Mouse (Mus musculus) testis, postnatal 10 days (tissue): ENCODE measurements around the gene Ptms.
A peak's percentile ranks its signal among the peaks of the same experiment; 100 is the strongest.

Source experiments
- DNase-seq: peaks from one replicate; pipeline ENCODE4 v3.0.0; 2021; ENCODE audit warnings: low spot score

Gene Ptms

GRCm38 (mm10) chr6:124930231-124930630 lies 10.3 kb upstream of the Ptms start:
- DNase-seq, result no peak

- DNase-seq, result no peak
Observed at GRCm38 (mm10) chr6:124925941-124926340, 6.0 kb upstream of the Ptms start.

- no peak for DNase-seq
Observed at GRCm38 (mm10) chr6:124925173-124925793, 5.4 kb upstream of the Ptms start.

- DNase-seq, result no peak
Observed at GRCm38 (mm10) chr6:124921539-124921938, 1.6 kb upstream of the Ptms start.

DNA sequence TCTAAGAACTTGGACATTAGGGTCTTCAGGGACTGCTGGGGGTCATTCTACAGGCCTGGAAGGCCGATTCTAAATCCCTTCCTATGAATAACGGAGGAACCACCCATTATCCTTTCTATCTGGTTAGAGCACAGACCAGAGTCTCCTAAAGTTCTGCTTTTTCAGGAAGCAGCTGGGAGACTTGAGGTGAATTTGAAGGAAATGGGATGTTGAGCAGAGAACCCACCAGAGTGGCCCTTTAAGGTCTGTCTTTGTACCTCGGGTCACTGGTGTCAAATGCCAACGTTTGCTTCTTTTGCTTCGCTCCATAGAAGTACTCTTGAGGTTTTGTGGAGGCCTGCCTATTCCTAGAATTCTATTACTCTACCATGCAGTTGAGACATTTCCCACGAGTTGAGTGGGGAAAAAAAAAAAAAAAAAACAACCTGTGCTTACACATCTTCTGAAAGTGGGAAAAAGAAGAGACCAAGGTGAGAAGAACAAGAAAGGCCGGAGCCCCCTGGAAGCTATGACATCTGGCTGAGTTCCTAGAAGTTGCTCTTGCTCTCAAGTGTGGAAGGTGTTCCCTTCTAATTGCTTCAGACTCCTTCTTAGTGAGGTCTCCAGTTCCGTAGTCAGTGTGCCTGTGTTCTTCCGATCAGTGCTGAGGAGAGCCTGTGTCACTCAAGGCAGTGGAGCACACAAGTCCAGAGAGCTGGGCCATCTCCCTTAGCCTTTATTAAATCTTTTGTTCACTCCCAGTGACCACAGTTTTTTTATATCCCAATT lies 599 bp upstream of the Ptms start:
- DNase-seq, result no peak

GRCm38 (mm10) chr6:124918890-124919627 lies 844 bp downstream of the Ptms start:
- no peak for DNase-seq

GRCm38 (mm10) chr6:124918331-124918690 lies 1.6 kb downstream of the Ptms start:
- no peak for DNase-seq

DNA sequence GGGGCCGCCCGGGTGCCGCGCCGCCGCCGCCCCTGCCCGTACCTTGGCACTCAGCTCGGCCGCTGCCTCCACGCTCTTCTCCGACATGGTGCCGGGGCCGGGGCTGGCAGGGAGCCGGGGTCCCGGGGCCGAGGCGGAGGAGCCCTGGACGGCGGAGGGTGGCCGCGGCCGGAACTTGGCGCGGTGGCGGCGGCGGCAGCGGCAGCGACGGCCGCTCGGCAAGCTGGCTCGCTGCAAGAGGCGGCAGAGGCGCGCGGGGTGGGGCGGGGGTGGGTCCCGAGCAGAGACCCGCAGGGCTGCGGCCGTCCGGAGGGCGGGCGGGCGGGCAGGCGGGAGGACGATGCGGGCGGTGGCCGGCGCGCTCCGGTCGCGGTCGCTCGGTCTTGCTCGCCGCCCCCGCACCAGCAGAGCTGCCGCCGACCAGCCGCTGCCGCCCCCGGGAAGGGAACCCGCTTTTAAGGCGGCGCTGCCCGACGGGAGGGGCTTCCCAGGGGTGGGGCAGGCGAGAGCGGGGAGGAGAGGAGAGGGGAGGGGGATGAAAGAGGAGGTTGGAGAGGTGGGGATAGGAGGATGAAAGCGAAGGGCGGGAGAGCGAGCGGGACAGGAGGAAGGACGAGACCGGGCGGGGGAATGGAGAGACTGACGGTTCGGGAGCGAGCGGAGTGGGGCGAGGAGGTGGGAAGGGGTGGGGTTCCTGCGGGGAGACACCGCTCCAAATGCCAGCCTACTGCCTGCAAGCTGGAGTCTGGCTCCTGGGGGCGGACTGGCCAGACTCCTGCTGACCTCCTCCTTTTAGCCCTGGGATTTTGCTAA lies 2.2 kb downstream of the Ptms start:
- peak; percentile 92 for DNase-seq

DNA sequence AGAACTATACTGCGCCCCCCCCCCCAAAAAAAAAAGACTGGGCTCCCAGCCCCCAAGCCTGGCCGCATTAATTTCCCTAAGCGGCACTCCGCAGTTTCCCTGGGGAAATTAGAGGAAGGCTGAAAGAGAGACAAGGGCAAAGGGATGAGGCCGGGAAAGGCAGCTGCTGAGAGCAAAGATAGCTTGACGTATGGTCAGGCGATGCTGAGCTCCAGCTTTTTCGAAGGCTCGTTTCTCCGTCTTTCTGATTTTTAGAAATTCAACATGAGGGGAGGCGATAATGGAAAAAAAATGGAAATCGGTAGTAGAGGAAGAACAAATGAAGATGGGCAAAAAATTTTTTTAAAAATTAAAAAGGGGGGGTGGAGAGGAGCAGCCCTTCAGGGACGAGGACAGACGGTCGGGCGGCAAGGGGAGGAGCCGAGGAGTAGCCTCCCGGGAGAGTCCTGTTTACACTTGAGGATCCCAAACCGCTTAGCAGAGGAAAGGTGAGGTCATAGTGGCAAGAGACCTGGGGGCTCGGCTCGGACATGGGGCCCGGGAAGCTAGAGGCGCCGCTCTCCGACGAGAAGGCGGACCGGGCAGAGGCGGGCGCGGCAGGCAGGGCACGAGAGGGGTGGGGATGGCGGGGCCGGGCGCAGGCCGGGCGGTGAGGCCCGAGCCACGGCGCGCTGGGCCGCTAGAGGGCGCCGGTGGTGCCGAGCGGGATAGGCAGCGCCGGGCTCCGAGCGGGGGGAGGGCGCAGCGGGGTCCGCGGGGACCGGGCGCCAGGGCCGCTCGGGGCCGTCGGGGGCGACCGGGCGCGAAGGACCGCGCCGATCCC lies 3.0 kb downstream of the Ptms start:
- DNase-seq, result peak; percentile 98

- DNase-seq, result no peak
Observed at GRCm38 (mm10) chr6:124915942-124916694, 3.8 kb downstream of the Ptms start.

GRCm38 (mm10) chr6:124915160-124915941 lies 4.6 kb downstream of the Ptms start:
- DNase-seq, result no peak

DNA sequence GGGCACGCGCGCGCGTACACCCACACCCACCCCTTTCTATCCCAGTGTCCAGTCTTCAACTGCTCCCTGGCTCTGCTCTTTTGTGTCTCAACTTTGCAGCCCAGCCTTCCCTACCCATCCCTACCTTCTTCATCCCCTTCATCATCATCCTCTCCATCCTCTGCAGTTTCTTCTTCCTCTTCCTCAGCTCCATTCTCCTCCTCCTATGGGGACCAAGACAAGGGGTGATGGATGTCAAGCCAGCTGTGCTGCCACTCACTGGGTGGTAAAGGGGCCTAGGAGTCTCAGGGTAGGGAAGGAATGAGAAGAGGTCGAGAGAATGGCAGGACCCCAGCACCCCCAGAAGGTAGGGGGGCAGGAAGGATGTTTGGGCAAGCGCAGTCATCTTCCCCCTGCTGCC lies 5.4 kb downstream of the Ptms start:
- DNase-seq, result no peak

- no peak for DNase-seq
Observed at GRCm38 (mm10) chr6:124913721-124914285, 6.1 kb downstream of the Ptms start.

DNA sequence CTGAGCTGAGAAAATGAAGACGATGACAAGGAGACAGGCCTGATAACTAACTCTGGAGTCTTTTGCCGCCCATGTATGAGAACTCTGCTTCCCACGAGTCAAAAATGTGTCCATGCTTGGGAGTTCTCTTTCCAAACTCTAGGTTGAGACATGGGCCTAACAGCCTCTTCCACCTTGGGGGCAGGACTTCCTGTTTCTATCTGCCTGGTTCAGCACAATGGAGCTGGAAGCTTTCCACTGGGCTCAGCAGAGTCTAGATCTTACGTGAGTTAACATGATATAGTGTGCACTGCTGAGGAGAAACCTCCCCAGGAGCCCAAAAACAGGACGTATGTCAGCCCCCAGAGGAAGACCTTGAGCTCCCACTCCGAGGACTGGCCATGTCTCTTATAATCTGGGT lies 6.7 kb downstream of the Ptms start:
- DNase-seq, result no peak

DNA sequence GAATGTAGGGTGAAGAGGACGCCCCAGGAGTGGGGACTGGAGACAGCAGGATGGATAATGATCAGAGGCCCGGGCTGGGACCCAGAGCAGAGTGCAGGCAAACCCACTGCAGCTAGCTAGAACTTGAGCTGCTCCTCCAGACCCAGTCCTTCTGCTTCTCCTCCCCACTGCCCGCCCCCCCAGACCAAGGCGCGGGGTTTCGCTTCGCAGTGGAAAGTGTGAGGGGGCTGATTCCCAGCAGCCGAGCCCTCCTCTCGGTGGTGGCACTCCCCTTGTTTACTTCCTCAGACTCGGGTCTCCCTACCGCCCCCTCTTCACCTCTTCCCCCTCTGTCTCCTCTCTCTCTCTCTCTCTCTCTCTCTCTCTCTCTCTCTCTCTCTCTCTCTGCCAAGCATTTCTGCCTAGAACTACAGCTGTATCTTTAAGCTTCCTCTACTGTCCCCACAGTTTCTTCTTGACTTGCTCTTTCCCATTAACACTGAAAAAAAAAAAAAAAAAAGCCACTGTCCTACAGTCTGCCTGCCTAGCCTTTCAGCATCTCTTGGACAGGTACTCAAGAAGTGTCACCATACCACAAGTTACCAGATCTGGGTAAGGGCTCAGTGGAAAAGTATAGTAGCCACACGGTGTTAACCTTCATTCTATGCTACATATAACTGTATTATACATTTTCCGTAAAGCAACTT lies 8.2 kb downstream of the Ptms start, which contains the start of gene Lag3:
Gene Lag3, minus strand, starts transcription at position 173 of the 686 bp plus-strand sequence.
- DNase-seq, result no peak

GRCm38 (mm10) chr6:124910032-124910431 lies 9.9 kb downstream of the Ptms start:
- DNase-seq, result no peak

DNA sequence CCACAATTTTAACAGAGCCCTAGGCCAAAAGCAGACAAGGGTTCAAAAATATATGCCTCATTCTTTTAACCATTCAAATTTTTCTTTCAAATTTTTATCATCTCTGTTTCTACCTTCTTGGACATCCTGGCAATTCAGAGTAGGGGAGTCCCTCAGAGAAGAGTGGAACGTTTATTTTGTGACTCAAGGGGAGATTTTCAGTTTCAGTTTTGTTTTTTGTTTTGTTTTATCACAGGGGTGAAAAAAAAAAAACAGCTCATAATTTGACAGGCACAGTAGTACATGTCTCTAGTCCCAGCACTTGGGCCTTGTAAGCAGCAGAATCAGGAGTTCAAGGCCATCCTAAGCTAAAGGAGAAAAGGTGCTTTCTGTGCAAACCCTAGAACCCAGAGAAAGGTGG lies 12.1 kb downstream of the Ptms start:
- DNase-seq, result no peak

DNA sequence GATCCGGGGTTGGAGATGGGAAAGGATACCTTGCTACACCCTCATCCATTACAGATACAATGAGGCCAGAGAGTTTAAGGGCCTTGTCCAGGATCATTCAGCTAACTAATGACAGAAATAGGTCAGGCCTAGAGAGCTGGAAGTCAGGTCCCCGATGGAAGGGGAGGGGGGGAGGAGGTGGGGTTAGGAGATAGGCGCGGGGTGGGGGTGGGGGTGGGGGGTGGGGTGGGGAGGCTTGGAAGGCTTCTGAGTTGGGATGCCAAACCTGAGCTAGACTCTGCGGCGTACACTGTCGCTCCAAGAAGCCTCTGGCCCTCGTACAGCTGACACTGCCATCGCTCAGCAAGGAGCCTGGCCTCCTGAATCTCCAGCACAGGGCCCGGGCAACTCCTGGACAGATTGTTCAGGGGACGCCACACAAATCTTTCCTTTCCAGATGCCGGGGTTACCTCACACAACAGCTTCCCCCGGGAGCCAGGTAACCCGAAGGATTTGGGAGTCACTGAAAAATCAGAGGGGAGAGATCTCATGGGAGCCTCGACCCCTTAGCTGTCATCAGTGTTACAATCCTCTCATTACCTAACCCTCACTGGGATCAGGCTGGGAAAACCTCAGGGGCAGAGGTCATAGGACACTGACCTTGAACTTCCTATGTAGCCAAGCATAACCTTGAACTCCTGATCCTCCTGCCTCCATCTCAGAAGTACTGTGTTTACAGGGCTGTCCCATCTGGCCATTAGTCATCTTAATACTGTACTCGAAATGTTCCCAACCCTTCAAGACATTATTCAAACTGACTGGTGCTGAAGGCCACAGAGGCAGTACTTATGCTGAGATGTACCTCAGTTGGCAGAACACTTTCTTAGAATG lies 14.7 kb downstream of the Ptms start:
- no peak for DNase-seq
